Mouse (Mus musculus): ENCODE results near the gene Eml1.

Gene Eml1

DNA sequence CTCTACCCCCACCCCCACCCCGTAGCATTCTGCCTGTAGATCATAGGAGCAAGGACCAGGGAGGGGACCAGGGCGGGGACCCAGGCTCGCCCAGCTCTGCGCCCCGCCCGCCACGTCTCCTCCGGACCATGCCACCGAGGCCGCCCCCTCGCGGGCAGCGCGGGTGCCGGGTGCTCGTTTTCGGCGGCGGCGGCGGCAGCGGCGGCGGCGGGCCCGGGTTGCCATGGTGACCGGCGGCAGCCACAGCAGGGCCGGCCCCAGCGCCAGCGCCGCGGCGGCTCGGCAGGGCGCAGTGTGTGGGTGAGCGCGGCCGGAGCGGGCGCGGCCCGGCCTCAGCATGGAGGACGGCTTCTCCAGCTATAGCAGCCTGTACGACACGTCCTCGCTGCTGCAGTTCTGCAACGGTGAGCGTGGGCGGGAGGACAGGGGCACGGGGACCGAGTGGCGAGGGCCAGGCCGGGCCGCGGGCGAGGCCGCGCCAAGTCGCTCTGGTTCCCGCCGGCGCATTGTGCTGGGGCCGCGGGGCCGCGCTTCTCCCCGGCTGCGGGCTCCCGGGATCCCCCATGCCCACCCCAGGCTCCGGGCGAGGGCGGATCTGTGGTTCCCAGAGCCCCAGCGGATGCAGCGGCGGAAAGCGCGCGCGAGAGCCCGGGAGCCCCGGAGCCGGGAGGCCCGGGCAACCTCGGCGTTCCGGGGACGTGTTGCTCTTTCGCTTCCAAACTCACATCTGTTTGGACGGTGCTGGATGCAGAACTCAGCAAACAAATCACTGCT is 52.3 kb downstream of the Eml1 start:
- DNase-seq (ENCODE audit: low read depth), result peak; percentile 3

DNA sequence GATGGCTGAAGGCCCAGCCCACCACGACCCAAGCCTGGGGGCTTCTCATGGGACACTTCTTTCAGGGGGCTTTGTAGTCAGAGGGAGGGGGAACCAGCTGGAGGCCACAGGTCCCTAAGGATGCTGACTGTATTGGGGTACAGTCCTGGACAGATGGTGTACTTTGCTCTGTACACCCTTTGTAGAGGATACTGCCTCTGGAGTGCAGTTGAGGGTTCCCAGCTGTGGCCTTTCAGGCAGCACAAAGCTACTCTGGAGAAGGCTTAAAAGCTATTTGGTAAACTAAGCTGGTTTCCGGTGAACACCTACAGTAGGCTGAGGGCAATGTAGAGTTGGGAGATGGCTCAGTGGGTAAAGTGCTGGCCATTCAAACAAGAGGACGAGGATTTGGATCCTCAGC is 60.2 kb downstream of the Eml1 start:
- DNase-seq (ENCODE audit: low read depth), result no peak

DNA sequence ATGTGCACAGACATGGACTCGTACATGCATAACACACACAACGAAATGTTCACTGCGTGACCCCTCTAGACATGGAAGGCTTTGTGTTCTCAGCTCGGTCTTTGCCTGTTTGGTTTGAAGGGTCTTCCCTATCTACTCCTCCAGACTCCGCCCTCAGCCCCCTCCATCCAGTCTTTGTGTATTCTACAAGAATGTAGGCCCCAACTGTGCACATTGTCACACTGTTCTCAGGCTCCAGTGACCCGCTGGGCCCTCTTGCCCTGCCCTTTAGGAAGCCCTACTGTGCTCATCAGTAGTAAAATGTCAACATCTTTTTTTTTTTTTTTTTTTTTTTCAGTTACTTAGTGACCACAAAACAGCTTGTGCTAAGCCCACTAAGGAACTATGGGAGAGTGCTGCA is 61.0 kb downstream of the Eml1 start:
- no peak for DNase-seq (ENCODE audit: low read depth)

- DNase-seq (ENCODE audit: low read depth), result no peak
Measured at GRCm38 (mm10) chr12:108432578-108432977, 61.8 kb downstream of the Eml1 start.

GRCm38 (mm10) chr12:108433030-108433429 is 62.3 kb downstream of the Eml1 start:
- no peak for DNase-seq (ENCODE audit: low read depth)

- no peak for DNase-seq (ENCODE audit: low read depth)
Measured at GRCm38 (mm10) chr12:108433498-108433897, 62.7 kb downstream of the Eml1 start.

DNA sequence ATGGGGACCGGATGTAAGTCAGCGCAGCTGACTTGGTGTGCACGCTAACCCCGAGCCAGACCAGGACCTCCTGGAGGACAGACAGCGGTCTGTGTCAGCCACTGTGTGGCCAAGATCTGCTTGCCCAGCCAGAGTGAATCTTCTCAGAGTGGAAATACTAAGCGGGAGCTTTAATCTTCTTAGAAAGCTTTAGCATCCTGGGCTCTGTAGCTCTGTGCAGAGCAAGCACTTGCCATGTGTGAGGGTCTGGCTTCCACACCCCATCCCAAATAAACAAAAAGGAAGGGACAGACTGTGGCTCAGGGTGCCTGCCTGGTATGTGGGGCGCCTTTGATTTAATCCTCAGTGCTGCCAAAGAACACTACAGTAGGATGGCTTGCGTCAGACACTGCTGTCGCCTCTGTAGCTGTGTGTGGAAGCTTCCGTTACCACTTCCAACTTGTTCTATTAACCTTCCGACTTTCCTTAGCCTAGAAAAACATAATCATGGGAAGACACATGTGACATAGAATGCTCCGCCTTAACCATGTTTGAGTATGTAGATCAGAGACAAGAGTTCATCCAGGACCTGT is 64.8 kb downstream of the Eml1 start:
- DNase-seq (ENCODE audit: low read depth), result no peak

DNA sequence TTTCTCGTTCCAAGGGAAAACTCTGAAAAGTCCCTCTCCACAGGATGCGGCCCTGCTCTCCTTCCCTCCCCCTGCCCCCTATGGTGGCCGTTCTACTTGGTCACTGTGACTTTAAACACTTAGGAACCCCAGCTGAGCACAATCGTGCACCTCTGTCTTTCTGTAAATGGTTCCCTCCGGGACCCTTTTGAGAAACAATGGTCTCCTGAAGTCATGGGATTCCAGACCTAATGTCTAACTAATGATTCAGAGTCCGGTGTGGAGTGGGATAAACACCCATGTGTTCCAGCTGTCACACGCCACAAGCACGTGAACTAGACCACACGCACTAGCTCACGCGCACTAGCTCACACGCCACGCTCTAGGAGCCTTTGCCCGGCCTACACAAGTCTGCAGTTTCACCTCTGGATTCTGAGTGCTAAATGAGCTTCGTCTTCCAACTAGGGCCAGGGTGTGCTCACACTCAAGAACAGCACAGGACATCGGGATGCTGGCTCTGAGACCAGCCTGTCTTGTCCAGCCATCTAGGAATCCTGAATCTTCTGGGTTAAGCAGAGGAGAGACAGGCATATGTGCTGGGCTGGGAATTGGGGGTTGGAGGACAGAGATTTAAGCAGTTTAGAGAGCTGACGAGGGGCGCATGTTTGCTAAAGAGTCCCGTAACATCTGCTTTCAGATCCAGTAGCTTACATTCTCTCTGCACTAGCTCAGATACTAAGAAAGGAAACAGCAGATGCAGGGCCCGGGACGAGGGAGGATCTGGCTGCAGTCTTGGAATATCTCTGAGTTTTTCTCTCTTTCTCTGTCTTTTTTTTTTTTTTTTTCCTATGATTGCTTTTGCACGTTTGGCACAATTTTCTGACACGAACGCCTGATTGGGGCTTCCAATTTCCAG is 65.5 kb downstream of the Eml1 start:
- DNase-seq (ENCODE audit: low read depth), result no peak

- DNase-seq (ENCODE audit: low read depth), result no peak
Measured at GRCm38 (mm10) chr12:108437446-108437845, 66.7 kb downstream of the Eml1 start.

DNA sequence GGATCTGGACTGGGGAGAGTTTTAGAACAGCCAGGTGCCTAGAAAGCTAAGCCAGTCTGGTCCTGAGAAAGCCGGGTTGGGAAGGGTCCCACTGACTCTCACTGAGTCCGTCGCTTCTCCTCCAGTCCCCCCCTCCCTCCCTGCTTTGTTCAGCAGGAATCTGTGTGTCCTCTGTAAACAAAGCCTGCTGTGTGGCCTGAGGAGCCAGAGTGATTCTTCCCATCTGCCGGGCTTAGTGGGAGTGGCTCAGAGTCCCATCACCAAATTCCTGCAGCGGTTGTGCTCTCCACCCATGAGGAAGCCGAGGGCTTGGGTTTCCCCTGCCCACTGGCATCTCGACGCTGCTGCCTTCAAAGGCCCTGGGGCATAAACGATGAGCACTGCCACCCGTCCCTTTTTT is 72.5 kb downstream of the Eml1 start:
- DNase-seq (ENCODE audit: low read depth), result no peak

- DNase-seq (ENCODE audit: low read depth), result no peak
Measured at GRCm38 (mm10) chr12:108443708-108444107, 73.0 kb downstream of the Eml1 start.

DNA sequence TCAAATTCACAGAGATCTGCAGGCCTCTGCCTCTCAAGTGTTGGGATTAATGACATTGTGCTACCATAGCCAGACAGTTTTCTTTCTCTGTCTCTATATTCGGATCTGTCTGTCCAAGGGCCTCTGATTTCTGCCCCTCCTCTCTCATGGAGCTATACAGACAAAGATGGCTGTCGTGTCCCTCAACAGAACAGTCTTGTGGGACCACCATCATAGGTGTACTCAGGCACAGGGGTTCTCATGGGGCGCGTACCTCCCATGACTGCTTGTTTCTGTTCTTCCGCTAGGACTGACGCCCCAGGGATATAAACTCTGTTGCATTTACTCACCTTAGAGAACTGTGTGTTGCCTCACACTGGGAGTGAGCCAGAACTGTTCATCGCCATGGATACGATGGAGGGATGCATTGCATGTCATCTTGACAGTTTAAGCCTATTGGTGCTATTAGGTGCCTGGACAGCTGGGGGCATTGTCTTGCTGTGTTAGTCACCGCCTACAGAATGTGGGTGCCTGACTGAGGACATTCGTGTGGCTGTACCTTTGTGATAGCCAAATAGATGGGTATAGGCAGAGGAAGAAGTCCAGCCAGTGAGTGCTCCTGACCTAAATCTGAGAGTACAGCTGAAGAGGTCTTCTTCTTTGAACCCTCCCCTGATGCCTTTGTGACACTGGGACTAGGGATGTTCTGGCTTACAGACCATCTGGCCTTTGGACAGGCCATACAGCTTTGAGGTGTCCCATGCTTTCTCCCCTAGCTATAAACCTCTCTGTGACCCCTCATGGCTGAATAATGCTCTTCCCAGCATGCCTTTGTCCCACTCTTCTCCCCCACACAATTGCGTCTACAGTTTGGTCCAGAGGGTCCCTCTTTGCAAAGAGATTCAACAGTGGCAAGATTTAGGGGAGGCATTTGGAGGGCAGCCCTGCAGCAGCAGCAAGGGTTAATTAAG is 73.7 kb downstream of the Eml1 start:
- no peak for DNase-seq (ENCODE audit: low read depth)

DNA sequence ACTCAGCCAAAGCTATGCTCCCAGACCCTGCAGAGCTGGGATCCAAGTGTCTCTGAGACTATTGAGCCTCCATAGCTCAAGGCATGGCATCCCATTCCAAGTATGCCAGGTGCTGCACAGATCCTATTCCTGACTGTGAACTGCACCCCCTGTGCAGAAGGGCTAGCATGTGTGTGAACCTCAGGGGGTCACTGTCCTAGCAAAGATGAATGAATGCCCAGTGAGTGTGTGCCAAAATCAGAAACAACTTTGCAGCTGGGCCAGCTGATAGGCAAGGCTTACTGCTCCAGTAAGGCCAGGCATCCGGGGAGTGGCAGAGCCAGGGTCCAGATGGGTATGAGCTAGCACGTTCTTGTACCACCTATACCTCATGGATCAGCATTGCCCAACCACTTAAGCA is 76.0 kb downstream of the Eml1 start:
- DNase-seq (ENCODE audit: low read depth), result no peak

DNA sequence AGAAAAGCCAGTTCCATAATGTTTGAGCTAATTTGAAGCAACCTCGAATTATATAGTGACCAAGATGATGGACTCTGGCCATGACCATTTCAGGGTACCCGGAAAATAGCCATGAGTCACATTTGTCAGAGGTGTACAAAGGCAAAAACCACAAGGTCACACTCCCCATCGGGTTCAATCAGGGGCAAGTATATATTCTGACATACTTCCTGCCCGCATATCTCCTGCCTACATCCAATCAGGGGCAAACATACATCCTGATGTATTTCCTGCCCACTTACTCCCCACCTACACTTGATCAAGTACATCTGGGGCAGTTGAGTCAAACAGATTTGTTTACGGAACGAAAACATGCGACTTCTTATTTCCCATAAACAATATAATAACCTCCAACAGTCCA is 77.6 kb downstream of the Eml1 start:
- DNase-seq (ENCODE audit: low read depth), result no peak

- DNase-seq (ENCODE audit: low read depth), result no peak
Measured at GRCm38 (mm10) chr12:108449935-108450334, 79.2 kb downstream of the Eml1 start.

GRCm38 (mm10) chr12:108450546-108450945 is 79.8 kb downstream of the Eml1 start:
- no peak for DNase-seq (ENCODE audit: low read depth)

DNA sequence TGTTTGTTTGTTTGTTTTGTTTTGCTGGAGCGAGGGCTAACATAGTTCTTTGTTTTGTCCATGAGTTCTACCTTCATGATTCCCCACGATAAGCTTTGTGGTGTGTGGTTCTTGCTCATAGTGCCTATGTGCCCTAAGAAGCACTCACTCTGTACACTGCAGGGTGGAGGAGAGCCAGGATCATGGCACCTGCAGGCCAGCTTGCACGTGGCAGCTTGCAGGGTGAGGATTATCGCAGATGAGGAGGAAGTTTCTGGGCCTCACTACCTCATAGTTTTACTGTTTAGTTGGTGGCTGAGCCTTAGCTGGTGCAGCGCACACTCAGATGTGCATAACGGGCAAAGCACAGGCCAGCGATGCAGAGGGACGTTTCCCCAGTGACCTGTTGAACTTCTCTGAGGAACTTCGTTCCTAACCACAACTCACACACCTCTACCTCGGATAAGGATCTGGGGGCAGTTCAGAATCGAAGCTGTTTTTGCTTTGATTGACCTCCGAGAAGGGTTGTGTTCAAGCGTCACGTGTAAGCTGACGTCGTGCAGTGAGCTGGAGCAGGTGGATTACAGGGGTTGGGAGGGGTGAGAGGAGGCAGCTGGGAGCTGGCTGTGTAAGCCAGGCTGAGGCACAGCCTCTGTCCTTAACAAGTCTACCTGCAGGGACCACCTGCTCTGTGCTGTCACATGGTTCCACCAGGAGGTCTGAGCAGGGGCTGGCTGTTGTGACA is 81.6 kb downstream of the Eml1 start:
- DNase-seq (ENCODE audit: low read depth), result no peak

GRCm38 (mm10) chr12:108453561-108454044 is 82.8 kb downstream of the Eml1 start:
- no peak for DNase-seq (ENCODE audit: low read depth)

DNA sequence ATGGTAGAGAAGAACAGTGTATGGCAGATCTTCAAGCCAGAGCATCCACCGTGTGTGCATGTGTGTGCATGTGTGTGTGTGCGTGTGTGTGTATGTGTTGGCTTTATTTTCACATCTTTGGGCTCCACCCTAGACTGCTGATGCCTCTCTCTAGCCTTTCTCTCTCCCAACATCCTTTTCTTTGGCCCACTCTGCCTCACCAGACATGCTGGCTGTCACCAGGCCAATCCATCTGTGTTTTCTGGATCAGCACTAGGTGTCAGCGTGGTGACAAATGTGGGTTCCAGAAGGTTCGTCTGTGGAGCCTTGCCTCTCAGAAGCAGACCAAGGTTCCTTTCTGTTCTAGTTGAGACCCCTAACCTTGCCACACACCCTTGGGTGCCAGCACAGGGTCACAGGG is 84.2 kb downstream of the Eml1 start:
- DNase-seq (ENCODE audit: low read depth), result no peak

- no peak for DNase-seq (ENCODE audit: low read depth)
Measured at GRCm38 (mm10) chr12:108472898-108473297, 102.1 kb downstream of the Eml1 start.

GRCm38 (mm10) chr12:108474440-108474839 is 103.7 kb downstream of the Eml1 start:
- DNase-seq (ENCODE audit: low read depth), result no peak

Measured in c-Kit-positive CD71-positive TER-119-negative erythroid progenitor cells, embryonic 14.5 days (primary cell).